ENCODE assay signal across 14 mouse cellular contexts in the genomic region with DNA sequence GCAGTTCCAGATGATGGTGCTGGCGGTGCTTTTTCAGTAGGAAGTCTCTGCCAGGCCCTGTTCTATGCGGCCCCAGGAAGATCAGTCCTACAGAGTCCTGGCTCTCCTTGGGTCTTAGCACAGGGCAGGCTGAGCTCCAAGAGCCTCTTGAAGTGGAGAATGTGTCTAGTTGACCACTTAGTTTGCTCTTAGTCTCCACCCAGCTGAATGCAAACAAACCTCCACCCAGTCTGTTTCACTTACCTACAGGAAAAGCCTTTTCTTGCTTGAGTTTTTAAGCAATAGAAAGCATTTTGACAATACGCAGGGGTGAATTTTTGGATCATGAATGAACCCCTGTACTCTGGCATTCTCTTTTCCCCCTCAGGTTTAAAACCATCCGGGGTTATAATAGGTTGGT. TPM values are rescaled to one million over a fixed set of nuclear protein-coding genes. Genes with fewer than 3 reads are reported as not detected.
A peak's percentile ranks its signal among the peaks of the same experiment; 100 is the strongest.
DNase-seq lines count a peak whose midpoint lies in the region; ATAC-seq and TF ChIP-seq lines count a peak whose summit lies in the region.
"Had no signal": no experiment of that assay in that cellular context is flagged by ENCODE, and none has a peak within 500 bp of the region (broad histone marks: within the 10 kb centered on the region; RNA-seq: fewer than 3 reads in every experiment).

No protein-coding gene starts in this region.

- no peaks in the 10 kb centered on the region for H3K36me3 ChIP-seq in heart, embryonic 11.5 days (ENCODE audit: control insufficient read depth, insufficient read depth, low read length)
- H3K36me3 ChIP-seq in MEL (ENCODE audit: control insufficient read depth in 1 of 2, insufficient read depth in 2 of 2, low read length in 2 of 2), result peaks cover 6 to 66% of the 10 kb centered on the region in 2 experiments
- H3K36me3 ChIP-seq in liver, embryonic 16.5 days (ENCODE audit: control insufficient read depth, insufficient read depth), result peaks cover 6% of the 10 kb centered on the region; the same call in 1 of the 2 replicates
- no peaks in the 10 kb centered on the region for H3K36me3 ChIP-seq in kidney, adult 2 months (ENCODE audit: control insufficient read depth, insufficient read depth, low read length)

- TF ChIP-seq CTCF in MEL (IDR thresholded peaks at IDR 0.05 in 2 of 3, conservative IDR thresholded peaks at IDR 0.05 in 1 of 3; ENCODE audit: control insufficient read depth in 1 of 3, insufficient read depth in 1 of 3, low read depth in 2 of 3, low read length in 3 of 3, poor library complexity in 1 of 3, severe bottlenecking in 1 of 3), result no peak
- TF ChIP-seq CTCF in kidney, adult 2 months (conservative IDR thresholded peaks at IDR 0.05; ENCODE audit: insufficient read depth, insufficient read length, low read depth, low read length), result no peak

- peak overlapping the region; percentile 16 for H3K4me3 ChIP-seq in heart, embryonic 11.5 days (ENCODE audit: low read depth, low read length)
- H3K4me3 ChIP-seq in MEL (ENCODE audit: control insufficient read depth in 1 of 2, insufficient read depth in 1 of 2, low read depth in 2 of 2, low read length in 2 of 2), result peak overlapping the region; percentile 24 to 63
- H3K4me3 ChIP-seq in liver, embryonic 16.5 days (ENCODE audit: low read depth, low read length), result peak overlapping the region; percentile 94
- no peak overlapping the region for H3K4me3 ChIP-seq in kidney, adult 2 months (ENCODE audit: insufficient read depth, low read depth, low read length)

- TF ChIP-seq POLR2A in MEL (IDR thresholded peaks at IDR 0.05; ENCODE audit: control insufficient read depth in 1 of 2, insufficient read depth in 1 of 2, low read depth in 1 of 2, low read length in 2 of 2, poor library complexity in 1 of 2), result no peak; a peak in 1 of 4 replicates
- TF ChIP-seq POLR2A in kidney, adult 2 months (IDR thresholded peaks at IDR 0.05; ENCODE audit: low read depth, low read length), result no peak

- TF ChIP-seq EP300 in MEL (IDR thresholded peaks at IDR 0.05; ENCODE audit: low read depth in 1 of 2, low read length in 2 of 2), result no peak

- no peaks in the 10 kb centered on the region for H3K9me3 ChIP-seq in heart, embryonic 11.5 days (replicated peaks; ENCODE audit: control insufficient read depth, low read length)
- no peaks in the 10 kb centered on the region for H3K9me3 ChIP-seq in MEL (replicated peaks; ENCODE audit: insufficient read depth, low read length)
- no peaks in the 10 kb centered on the region for H3K9me3 ChIP-seq in liver, embryonic 16.5 days (replicated peaks; ENCODE audit: control insufficient read depth, low read length)

- H3K79me2 ChIP-seq in MEL (ENCODE audit: control insufficient read depth, insufficient read depth, low read length, poor library complexity), result peaks cover 68% of the 10 kb centered on the region

- ATAC-seq in heart, embryonic 11.5 days (replicated peaks; ENCODE audit: insufficient number of reproducible peaks, low FRiP score, low TSS enrichment), result no peak
- no peak for ATAC-seq in liver, embryonic 16.5 days (ENCODE audit: low read depth)
- ATAC-seq: activated CD4-positive, CD25-positive, alpha-beta regulatory T cell, adult 4 months had no signal

- WGBS in heart, embryonic 11.5 days (ENCODE audit: insufficient replicate concordance), result 59% methylated on average over 4 of the region's 4 CpGs
- WGBS in liver, embryonic 16.5 days (ENCODE audit: insufficient replicate concordance), result 29% methylated on average over 4 of the region's 4 CpGs
- WGBS in kidney, adult 2 months, result 83% methylated on average over 4 of the region's 4 CpGs

- no peak for TF ChIP-seq RAD21 in MEL (IDR thresholded peaks at IDR 0.05; ENCODE audit: low read depth, low read length)

- H3K27ac ChIP-seq in heart, embryonic 11.5 days (ENCODE audit: low read depth, low read length), result peak overlapping the region; percentile 54
- peak overlapping the region; percentile 87 for H3K27ac ChIP-seq in MEL (ENCODE audit: control insufficient read depth, low read depth, low read length)
- peak overlapping the region; percentile 99 for H3K27ac ChIP-seq in liver, embryonic 16.5 days (ENCODE audit: low read length)
- no peak overlapping the region for H3K27ac ChIP-seq in kidney, adult 2 months (ENCODE audit: insufficient read depth, low read depth, low read length)
- H3K27ac ChIP-seq: hindbrain, embryonic 14.5 days had no signal

- H3K9ac ChIP-seq in heart, embryonic 11.5 days (ENCODE audit: low read depth, low read length), result peak overlapping the region; percentile 31; the same call in 1 of the 2 replicates
- peak overlapping the region; percentile 58 for H3K9ac ChIP-seq in MEL (ENCODE audit: control insufficient read depth, low read depth, low read length, poor library complexity, severe bottlenecking)
- peak overlapping the region; percentile 71 for H3K9ac ChIP-seq in liver, embryonic 16.5 days (ENCODE audit: low read depth, low read length)
- H3K9ac ChIP-seq: hindbrain, embryonic 14.5 days had no signal

- H3K4me1 ChIP-seq in heart, embryonic 11.5 days (ENCODE audit: control insufficient read depth, insufficient read depth, low read length), result peaks cover 36% of the 10 kb centered on the region
- peaks cover 55 to 64% of the 10 kb centered on the region in 2 experiments for H3K4me1 ChIP-seq in MEL (ENCODE audit: control insufficient read depth in 1 of 2, insufficient read depth in 2 of 2, low read length in 2 of 2)
- peaks cover 70% of the 10 kb centered on the region for H3K4me1 ChIP-seq in liver, embryonic 16.5 days (ENCODE audit: control insufficient read depth, low read depth, low read length)
- no peaks in the 10 kb centered on the region for H3K4me1 ChIP-seq in kidney, adult 2 months (ENCODE audit: control insufficient read depth, insufficient read depth, low read length)

- peak overlapping the region; percentile 52 for H3K4me2 ChIP-seq in heart, embryonic 11.5 days
- peak overlapping the region; percentile 72 for H3K4me2 ChIP-seq in liver, embryonic 16.5 days (ENCODE audit: low read depth, low read length)
- H3K4me2 ChIP-seq: hindbrain, embryonic 14.5 days had no signal

- no peaks in the 10 kb centered on the region for H3K27me3 ChIP-seq in heart, embryonic 11.5 days (ENCODE audit: control insufficient read depth, insufficient read depth, low read length)
- H3K27me3 ChIP-seq in MEL (ENCODE audit: control insufficient read depth in 1 of 2, insufficient read depth in 2 of 2, low read length in 2 of 2), result no peaks in the 10 kb centered on the region
- no peaks in the 10 kb centered on the region for H3K27me3 ChIP-seq in liver, embryonic 16.5 days (ENCODE audit: control insufficient read depth, insufficient read depth, low read depth, low read length)
- no peaks in the 10 kb centered on the region for H3K27me3 ChIP-seq in kidney, adult 2 months (replicated peaks; ENCODE audit: control insufficient read depth, insufficient read depth, low read length)

- no peak for DNase-seq in heart, adult 9 months (ENCODE audit: low spot score in 2 of 2)
- DNase-seq in MEL (ENCODE audit: low read depth, low spot score), result no peak
- DNase-seq in lung, postnatal 36 days, result peak; percentile 81
- DNase-seq in thymus, postnatal 14 days, result no peak
- no peak for DNase-seq in kidney, adult 2 months
- no peak for DNase-seq in layer of hippocampus, adult 11-12 months (ENCODE audit: low spot score)
- DNase-seq: cerebellum, adult 8-10 months; embryo, embryonic 11 days; kidney, adult 8-10 months; right cerebral cortex, postnatal 25 days had no signal

TF ChIP-seq in MEL, 35 proteins besides CTCF, POLR2A, EP300 and RAD21:
- 0 out of 4 replicates have a peak, but pooled peaks of 1 of the 2 experiments have one; percentile 42 for TF ChIP-seq USF2 (IDR thresholded peaks at IDR 0.05; ENCODE audit: borderline replicate concordance in 1 of 2, insufficient read depth in 1 of 2, low read depth in 1 of 2, low read length in 2 of 2)
- TF ChIP-seq MEF2A (IDR thresholded peaks at IDR 0.05; ENCODE audit: extremely low read depth, insufficient replicate concordance, low read depth, low read length, poor library complexity, severe bottlenecking), result no peak

RNA-seq across cellular contexts. Expression of gene St3gal5, which starts 4.0 kb away (rescaled TPM):
- 69.9 and 72.4 TPM in 2 replicates for polyA plus RNA-seq in heart, embryonic 11.5 days (2014; fragmentation: Nextera tagmentation; extraction: Ambion mirVana)
- total RNA-seq in MEL (2012; rRNA removed), result 20.1 and 24.4 TPM in 2 replicates
- polyA plus RNA-seq in MEL (2012; ENCODE audit: insufficient read depth in 1 of 2, insufficient read length in 2 of 2, low read depth in 1 of 2, low replicate concordance in 2 of 2, missing spikeins in 1 of 2), result 10 to 100 TPM in 1 of 2 experiments, not detected in 1; 51.8 TPM
- polyA plus RNA-seq in liver, embryonic 16.5 days (2015; fragmentation: Nextera tagmentation; extraction: Ambion mirVana), result 199 and 206 TPM in 2 replicates
- 7.7 and 10.4 TPM in 2 replicates for polyA plus RNA-seq in kidney, adult 2 months (2012; rRNA removed)
